Mouse (Mus musculus) kidney, adult 2 months (tissue): Measurements from ENCODE around the gene Ccnf.

Experiments
- CTCF ChIP-seq: fragments of 200-500 bp; conservative IDR thresholded peaks from 2 replicates; pipeline ENCODE4 v1.5.1; 2011; ENCODE audit warnings: low read depth, mild to moderate bottlenecking, control low read depth, low read length, moderate library complexity, mixed read lengths; ENCODE audit not compliant: insufficient read depth, insufficient read length
- POLR2A ChIP-seq: fragments of 200-500 bp; IDR thresholded peaks from one replicate; pipeline ENCODE4 v1.6.1; 2011; ENCODE audit warnings: low read depth, low read length, control low read depth

- TF ChIP-seq CTCF (no peak), POLR2A (no peak)
These were observed 25.4 kb downstream of the Ccnf start for GRCm38 (mm10) chr17:24225851-24226250.
